Mouse (Mus musculus) midbrain, embryonic 12.5 days (tissue): ENCODE data around the gene Prtn3. TPM values are rescaled to one million over a fixed set of nuclear protein-coding genes. Genes with fewer than 3 reads are reported as not detected.

Experiments used
- ATAC-seq: fragments of 200-750 bp; cut with Nextera tagmentation; 2 replicates; pipeline ENCODE4 v1.8.0; 2017; ENCODE audit warnings: low read depth, moderate TSS enrichment, moderate library complexity; ENCODE audit not compliant: low FRiP score
- H3K27ac ChIP-seq: fragments of 300-500 bp; sonication (generic); replicated peaks from 2 replicates; pipeline ENCODE4 v1.5.1; 2016; ENCODE audit warnings: mild to moderate bottlenecking
- H3K27me3 ChIP-seq: fragments of 300-500 bp; sonication (generic); 2 replicates; pipeline ENCODE4 v1.6.1; 2016; ENCODE audit warnings: mild to moderate bottlenecking
- H3K36me3 ChIP-seq: fragments of 300-500 bp; sonication (generic); 2 replicates; pipeline ENCODE4 v1.6.1; 2016
- H3K4me1 ChIP-seq: fragments of 300-500 bp; sonication (generic); 2 replicates; pipeline ENCODE4 v1.6.1; 2016
- H3K4me2 ChIP-seq: fragments of 300-500 bp; sonication (generic); replicated peaks from 2 replicates; pipeline ENCODE4 v1.6.1; 2016; ENCODE audit warnings: mild to moderate bottlenecking, moderate library complexity
- H3K4me3 ChIP-seq: fragments of 300-500 bp; sonication (generic); 2 replicates; pipeline ENCODE4 v1.5.1; 2016; ENCODE audit warnings: mild to moderate bottlenecking
- H3K9ac ChIP-seq: fragments of 300-500 bp; sonication (generic); replicated peaks from 2 replicates; pipeline ENCODE4 v1.6.1; 2016; ENCODE audit warnings: mild to moderate bottlenecking, moderate library complexity
- H3K9me3 ChIP-seq: fragments of 300-500 bp; sonication (generic); 2 replicates; pipeline ENCODE4 v1.6.1; 2016; ENCODE audit warnings: mild to moderate bottlenecking
- WGBS: fragments of 180-500 bp; shearing (Covaris S2); methylation state at CpG from one replicate; pipeline ENCODE4 v1.1.7; 2016; 5-methylcytosine and 5-hydroxymethylcytosine counted together
- polyA plus RNA-seq: library from polyadenylated mRNA; unstranded; fragments of >200 nt; fragmentation: Nextera tagmentation; extraction: Ambion mirVana; gene quantifications from 2 replicates; pipeline ENCODE4 v1.2.1, GENCODE M21; 2016

Prtn3 gene
- polyA plus RNA-seq, 1 experiment from 2014 or later = 14.3 TPM

DNA sequence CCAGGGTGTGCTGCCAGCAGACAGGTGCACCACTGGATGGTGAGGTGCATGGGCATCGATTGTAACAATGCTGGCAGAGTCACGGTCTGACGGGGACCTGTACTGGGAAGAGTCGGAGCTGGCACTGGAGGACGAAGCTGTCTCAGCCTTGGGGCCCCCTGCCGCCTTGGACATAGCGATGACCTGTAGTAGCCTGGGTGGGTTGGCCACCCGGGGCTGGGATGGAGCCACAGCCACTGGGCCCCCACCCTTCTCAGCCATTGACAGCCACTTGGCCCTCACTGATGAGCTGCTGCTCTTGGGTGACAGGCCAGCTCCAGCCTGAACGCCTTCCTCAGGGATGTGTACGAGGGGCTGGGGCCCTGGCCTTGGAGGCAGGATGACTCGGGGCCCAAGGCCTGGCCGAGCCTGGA lies 9.1 kb upstream of the Prtn3 start:
- peak overlapping the region; percentile 63 for H3K27ac ChIP-seq
- H3K27me3 ChIP-seq = no peaks in the 10 kb centered on the region
- peak; percentile 17; the same call in 1 of the 2 replicates for ATAC-seq
- H3K4me3 ChIP-seq = no peak overlapping the region
- no peaks in the 10 kb centered on the region for H3K9me3 ChIP-seq
- peaks cover 14% of the 10 kb centered on the region; the same call in 1 of the 2 replicates for H3K4me1 ChIP-seq
- H3K9ac ChIP-seq = no peak overlapping the region
- H3K4me2 ChIP-seq = no peak overlapping the region
- peaks cover 84% of the 10 kb centered on the region for H3K36me3 ChIP-seq
- 72% methylated on average over 11 of the region's 12 CpGs for WGBS

GRCm38 (mm10) chr10:79865801-79866295 lies 8.4 kb upstream of the Prtn3 start:
- H3K36me3 ChIP-seq = peaks cover 82% of the 10 kb centered on the region
- ATAC-seq = no peak

GRCm38 (mm10) chr10:79866601-79867000 lies 7.7 kb upstream of the Prtn3 start:
- peaks cover 15% of the 10 kb centered on the region; the same call in 1 of the 2 replicates for H3K4me1 ChIP-seq
- no peak overlapping the region for H3K9ac ChIP-seq
- no peak overlapping the region for H3K4me3 ChIP-seq
- H3K36me3 ChIP-seq = peaks cover 82% of the 10 kb centered on the region
- no peaks in the 10 kb centered on the region for H3K27me3 ChIP-seq
- ATAC-seq = no peak
- 84% methylated on average over 11 of the region's 11 CpGs for WGBS
- no peak overlapping the region for H3K27ac ChIP-seq
- no peaks in the 10 kb centered on the region for H3K9me3 ChIP-seq
- no peak overlapping the region for H3K4me2 ChIP-seq

More at GRCm38 (mm10) chr10:79865801-79866295, 8.4 kb upstream of the Prtn3 start:
- Histone ChIP-seq H3K27ac (peak overlapping the region; percentile 63; the same call in 1 of the 2 replicates), H3K4me1 (peaks cover 14% of the 10 kb centered on the region; the same call in 1 of the 2 replicates), H3K27me3 (no peaks in the 10 kb centered on the region), H3K9me3 (no peaks in the 10 kb centered on the region), H3K4me3 (no peak overlapping the region), H3K9ac (no peak overlapping the region), H3K4me2 (no peak overlapping the region)
- 82% methylated on average over 19 of the region's 19 CpGs for WGBS

DNA sequence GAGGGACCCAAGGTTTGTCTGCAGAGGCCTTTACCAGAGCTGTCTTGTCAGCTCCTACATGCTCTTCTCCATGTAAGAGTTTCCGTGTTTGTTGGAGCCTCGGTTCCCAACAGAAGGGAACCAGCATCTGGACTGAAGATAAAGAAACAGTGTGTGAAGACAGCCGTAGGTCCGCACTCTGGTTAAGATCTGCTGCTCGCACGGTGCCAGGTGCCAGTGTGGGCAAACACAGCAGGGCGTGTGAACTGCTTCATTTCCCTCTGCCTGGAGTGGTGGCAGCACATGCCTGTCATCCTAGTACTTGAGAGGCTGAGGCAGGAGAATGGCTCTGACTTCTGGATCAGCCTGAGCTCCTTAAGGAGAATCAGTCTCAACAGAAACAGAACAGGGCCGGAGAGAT lies 2.4 kb upstream of the Prtn3 start:
- WGBS = 93% methylated on average over 8 of the region's 8 CpGs
- Histone ChIP-seq H3K27ac (no peak overlapping the region), H3K9ac (0 out of 2 replicates have a peak overlapping the region, but pooled peaks have one; percentile 17), H3K9me3 (no peaks in the 10 kb centered on the region), H3K36me3 (peaks cover 37% of the 10 kb centered on the region), H3K4me2 (peak overlapping the region; percentile 74), H3K4me1 (peaks cover 40% of the 10 kb centered on the region), H3K4me3 (peak overlapping the region; percentile 78), H3K27me3 (no peaks in the 10 kb centered on the region)
- ATAC-seq = no peak

GRCm38 (mm10) chr10:79872862-79873261 lies 1.4 kb upstream of the Prtn3 start:
- H3K9me3 ChIP-seq = no peaks in the 10 kb centered on the region
- ATAC-seq = no peak
- peaks cover 29% of the 10 kb centered on the region for H3K36me3 ChIP-seq
- H3K27me3 ChIP-seq = peaks cover 4% of the 10 kb centered on the region; the same call in 1 of the 2 replicates
- WGBS = 52% methylated on average over 3 of the region's 3 CpGs
- peak overlapping the region; percentile 78 for H3K4me3 ChIP-seq
- peak overlapping the region; percentile 94 for H3K9ac ChIP-seq
- H3K4me1 ChIP-seq = peaks cover 40% of the 10 kb centered on the region
- peak overlapping the region; percentile 74 for H3K4me2 ChIP-seq
- peak overlapping the region; percentile 94 for H3K27ac ChIP-seq

DNA sequence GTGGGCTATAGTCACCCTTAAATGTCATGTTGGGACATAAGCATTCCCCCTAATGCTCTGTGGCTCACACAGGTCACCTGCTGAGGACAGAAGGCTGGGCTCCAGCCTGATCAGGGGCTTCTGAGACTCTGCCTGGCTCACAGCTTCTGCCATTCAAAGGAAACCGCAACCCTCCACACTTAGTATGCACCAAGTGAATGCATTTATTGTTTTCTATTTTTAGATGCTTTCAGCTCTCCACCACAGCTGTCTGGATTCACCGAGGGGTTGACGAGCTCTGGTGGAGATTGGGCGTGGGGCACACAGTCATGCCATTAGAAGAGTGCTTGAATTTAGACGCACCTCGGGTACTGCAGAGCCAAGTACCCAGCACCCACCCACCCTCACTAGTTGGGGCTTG lies 963 bp upstream of the Prtn3 start:
- peaks cover 29% of the 10 kb centered on the region for H3K36me3 ChIP-seq
- H3K9ac ChIP-seq = peak overlapping the region; percentile 94
- H3K4me2 ChIP-seq = peak overlapping the region; percentile 74
- peaks cover 4% of the 10 kb centered on the region; the same call in 1 of the 2 replicates for H3K27me3 ChIP-seq
- H3K9me3 ChIP-seq = no peaks in the 10 kb centered on the region
- H3K27ac ChIP-seq = peak overlapping the region; percentile 94
- WGBS = 7% methylated on average over 6 of the region's 6 CpGs
- H3K4me3 ChIP-seq = peak overlapping the region; percentile 78
- ATAC-seq = no peak
- peaks cover 40% of the 10 kb centered on the region for H3K4me1 ChIP-seq

DNA sequence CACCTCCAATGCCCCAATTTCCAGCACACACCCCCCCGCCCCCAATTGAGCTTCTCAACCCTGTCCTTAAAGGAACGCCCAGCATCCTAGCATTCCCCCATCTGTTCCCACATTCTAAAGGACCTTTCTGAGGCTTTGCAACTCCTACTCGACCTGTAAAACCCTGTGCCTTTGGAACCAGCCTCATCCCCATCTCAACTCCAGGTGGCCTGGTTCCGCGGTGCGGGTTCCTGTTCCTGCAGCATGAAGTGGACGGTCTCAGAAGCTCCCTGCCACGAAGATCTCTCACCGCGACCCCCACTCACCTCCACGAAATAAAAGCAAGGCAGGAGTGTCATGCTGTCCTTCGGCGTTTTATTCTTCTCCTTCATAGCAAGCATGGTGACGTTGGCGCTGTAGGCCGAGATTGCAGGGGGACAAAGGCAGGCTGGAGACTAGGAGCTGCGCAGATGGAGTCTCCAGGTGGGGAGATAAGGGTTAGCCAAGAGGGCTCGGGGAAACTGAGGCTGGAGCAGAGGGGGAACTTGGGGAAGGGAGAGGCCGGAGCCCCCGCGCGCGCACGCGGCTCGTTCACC lies 474 bp upstream of the Prtn3 start:
- H3K4me3 ChIP-seq = peak overlapping the region; percentile 78
- H3K27ac ChIP-seq = peak overlapping the region; percentile 94
- peak overlapping the region; percentile 94 for H3K9ac ChIP-seq
- H3K27me3 ChIP-seq = peaks cover 4% of the 10 kb centered on the region; the same call in 1 of the 2 replicates
- H3K36me3 ChIP-seq = peaks cover 29% of the 10 kb centered on the region
- under 1% methylated on average over 26 of the region's 26 CpGs for WGBS
- H3K4me1 ChIP-seq = peaks cover 40% of the 10 kb centered on the region
- peak overlapping the region; percentile 74 for H3K4me2 ChIP-seq
- no peaks in the 10 kb centered on the region for H3K9me3 ChIP-seq
- ATAC-seq = no peak

GRCm38 (mm10) chr10:79877174-79877573 lies 2.9 kb downstream of the Prtn3 start:
- H3K4me1 ChIP-seq = peaks cover 33% of the 10 kb centered on the region
- no peak overlapping the region for H3K27ac ChIP-seq
- no peak overlapping the region for H3K4me3 ChIP-seq
- ATAC-seq = no peak
- H3K36me3 ChIP-seq = 0 out of 2 replicates have a peak, but pooled peaks cover under 1% of the 10 kb centered on the region
- 53% methylated on average over 1 of the region's 1 CpGs for WGBS
- no peak overlapping the region for H3K9ac ChIP-seq
- H3K27me3 ChIP-seq = peaks cover 32% of the 10 kb centered on the region
- H3K9me3 ChIP-seq = no peaks in the 10 kb centered on the region
- H3K4me2 ChIP-seq = no peak overlapping the region

DNA sequence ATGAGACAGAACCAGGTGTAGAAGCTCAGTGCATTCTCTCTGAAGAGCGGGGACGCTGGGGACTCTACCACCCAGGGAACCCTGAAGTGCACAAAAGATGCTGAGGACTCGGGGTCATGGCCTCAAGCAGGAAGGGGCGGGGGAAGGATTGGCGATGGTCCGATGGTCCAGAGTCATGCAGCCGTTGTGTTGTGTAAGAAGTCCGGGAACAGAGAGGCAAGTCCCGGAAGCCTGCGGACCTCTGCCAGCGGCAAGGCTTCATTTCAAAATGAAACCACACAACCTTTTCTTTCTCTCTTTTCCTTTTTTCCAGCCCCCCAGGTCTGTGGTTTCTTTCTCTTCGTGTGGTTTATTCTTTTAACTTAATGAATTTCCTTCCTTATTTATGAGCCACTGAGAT lies 3.5 kb downstream of the Prtn3 start:
- WGBS = 46% methylated on average over 12 of the region's 12 CpGs

GRCm38 (mm10) chr10:79879527-79879926 lies 5.3 kb downstream of the Prtn3 start:
- Histone ChIP-seq H3K4me3 (no peak overlapping the region), H3K4me1 (peaks cover 24% of the 10 kb centered on the region), H3K9ac (no peak overlapping the region), H3K4me2 (no peak overlapping the region), H3K27ac (no peak overlapping the region), H3K9me3 (no peaks in the 10 kb centered on the region), H3K27me3 (peaks cover 46% of the 10 kb centered on the region), H3K36me3 (no peaks in the 10 kb centered on the region)
- ATAC-seq = no peak
- whole genome bisulfite sequencing = 51% methylated on average over 3 of the region's 3 CpGs

More for the DNA sequence above, 3.5 kb downstream of the Prtn3 start:
- H3K9me3 ChIP-seq = no peaks in the 10 kb centered on the region
- no peak overlapping the region for H3K27ac ChIP-seq
- H3K4me1 ChIP-seq = peaks cover 32% of the 10 kb centered on the region
- no peak overlapping the region for H3K9ac ChIP-seq
- peaks cover 38% of the 10 kb centered on the region for H3K27me3 ChIP-seq
- ATAC-seq = no peak
- no peaks in the 10 kb centered on the region for H3K36me3 ChIP-seq
- no peak overlapping the region for H3K4me3 ChIP-seq
- H3K4me2 ChIP-seq = no peak overlapping the region

- Histone ChIP-seq H3K4me2 (no peak overlapping the region), H3K9ac (no peak overlapping the region), H3K27me3 (peaks cover 46% of the 10 kb centered on the region), H3K9me3 (no peaks in the 10 kb centered on the region), H3K27ac (no peak overlapping the region), H3K4me1 (peaks cover 12% of the 10 kb centered on the region), H3K4me3 (no peak overlapping the region), H3K36me3 (no peaks in the 10 kb centered on the region)
- WGBS = 13% methylated on average over 9 of the region's 9 CpGs
- ATAC-seq = no peak
Observed at GRCm38 (mm10) chr10:79880721-79881120, 6.4 kb downstream of the Prtn3 start.

GRCm38 (mm10) chr10:79881981-79882380 lies 7.7 kb downstream of the Prtn3 start:
- peak overlapping the region; percentile 36 for H3K4me2 ChIP-seq
- WGBS = 7% methylated on average over 22 of the region's 22 CpGs
- no peaks in the 10 kb centered on the region for H3K36me3 ChIP-seq
- ATAC-seq = no peak
- H3K4me1 ChIP-seq = peaks cover 12% of the 10 kb centered on the region
- H3K9ac ChIP-seq = peak overlapping the region; percentile 24; the same call in 1 of the 2 replicates
- H3K27me3 ChIP-seq = peaks cover 46% of the 10 kb centered on the region
- H3K4me3 ChIP-seq = no peak overlapping the region; the same call in 1 of the 2 replicates
- no peak overlapping the region for H3K27ac ChIP-seq
- no peaks in the 10 kb centered on the region for H3K9me3 ChIP-seq
